Mouse (Mus musculus): Measurements from ENCODE around the gene Ror1.
A peak's percentile ranks its signal among the peaks of the same experiment; 100 is the strongest.

Gene Ror1

GRCm38 (mm10) chr4:100214324-100215215, 119.0 kb downstream of the Ror1 start:
- DNase-seq (ENCODE audit: low read depth) = peak; percentile 21

- no peak for DNase-seq (ENCODE audit: low read depth)
Measured at GRCm38 (mm10) chr4:100216587-100216986, 121.0 kb downstream of the Ror1 start.

DNA sequence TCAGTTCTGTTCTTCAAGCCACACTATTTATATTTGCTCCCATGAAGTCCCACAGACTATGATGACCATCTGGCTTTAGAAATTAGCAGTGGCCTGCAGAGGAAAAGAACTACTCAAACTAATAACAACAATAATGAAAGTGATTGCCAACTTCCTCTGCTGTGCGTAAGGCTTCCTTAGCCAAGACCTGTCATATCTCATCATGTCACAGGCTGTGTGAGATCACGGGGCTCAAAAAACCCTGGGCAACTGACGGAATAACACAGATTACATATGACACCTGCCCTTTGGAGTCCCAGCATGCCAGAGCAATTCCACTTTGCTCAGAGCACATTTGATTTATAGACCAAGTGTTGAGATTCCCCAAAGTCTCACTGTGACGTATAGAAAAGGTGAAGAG, 123.4 kb downstream of the Ror1 start:
- DNase-seq (ENCODE audit: low read depth) = no peak

GRCm38 (mm10) chr4:100219599-100219998, 124.0 kb downstream of the Ror1 start:
- no peak for DNase-seq (ENCODE audit: low read depth)

DNA sequence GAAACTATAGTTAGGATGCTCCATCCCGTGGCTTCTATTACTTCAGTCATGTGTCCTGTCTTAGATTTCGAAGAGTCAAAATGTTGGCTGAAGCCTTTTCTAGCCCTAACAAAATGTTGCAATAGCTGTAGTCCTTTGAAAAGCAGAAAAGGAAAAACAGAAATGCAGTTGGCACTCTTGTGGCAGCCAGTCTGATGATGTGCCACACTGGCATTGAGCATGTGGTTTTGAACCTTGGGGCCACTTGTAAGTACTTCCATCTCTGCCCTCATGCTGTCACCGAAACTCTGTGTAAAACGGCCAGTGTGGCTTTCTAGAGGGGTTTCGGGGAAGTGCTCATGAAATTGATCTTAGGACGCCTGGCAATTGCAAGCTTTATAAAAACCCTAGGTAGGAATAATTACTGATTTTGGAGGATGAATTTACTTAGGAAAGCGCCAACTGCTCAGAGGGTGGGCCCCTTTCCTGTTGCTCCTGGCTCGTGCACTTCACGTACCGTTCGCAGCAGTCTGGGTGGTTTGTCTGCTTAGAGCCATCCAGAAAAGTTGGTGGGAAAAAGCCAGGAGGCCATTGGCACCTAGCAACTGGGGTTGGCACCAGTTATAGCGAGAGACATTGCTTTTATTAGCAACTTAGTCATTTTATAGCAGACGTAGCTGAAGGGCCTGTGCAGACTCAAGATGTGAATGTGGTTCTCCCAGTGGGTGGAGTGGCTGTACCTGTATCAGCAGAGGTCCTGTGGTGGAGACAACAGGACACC, 126.6 kb downstream of the Ror1 start:
- no peak for DNase-seq (ENCODE audit: low read depth)

DNA sequence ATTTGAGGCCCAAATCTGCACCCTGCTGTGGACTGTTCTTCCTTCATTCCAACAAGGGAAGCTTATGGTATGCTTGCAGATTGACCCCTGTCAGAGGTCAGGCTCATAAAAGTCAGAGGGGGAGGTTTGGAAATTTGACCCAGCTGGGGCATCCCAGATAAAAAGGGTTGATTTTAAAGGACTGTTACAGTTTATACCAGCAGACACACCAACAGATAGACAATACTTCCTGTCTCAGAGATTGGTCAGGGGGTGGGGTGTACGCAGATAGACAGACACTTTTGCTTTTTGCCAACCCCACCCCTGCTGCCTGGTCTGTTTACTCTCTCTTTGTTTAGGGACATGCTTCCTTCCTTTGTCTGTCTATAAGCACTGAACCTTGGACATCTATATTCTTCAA, 127.9 kb downstream of the Ror1 start:
- DNase-seq (ENCODE audit: low read depth) = no peak

DNA sequence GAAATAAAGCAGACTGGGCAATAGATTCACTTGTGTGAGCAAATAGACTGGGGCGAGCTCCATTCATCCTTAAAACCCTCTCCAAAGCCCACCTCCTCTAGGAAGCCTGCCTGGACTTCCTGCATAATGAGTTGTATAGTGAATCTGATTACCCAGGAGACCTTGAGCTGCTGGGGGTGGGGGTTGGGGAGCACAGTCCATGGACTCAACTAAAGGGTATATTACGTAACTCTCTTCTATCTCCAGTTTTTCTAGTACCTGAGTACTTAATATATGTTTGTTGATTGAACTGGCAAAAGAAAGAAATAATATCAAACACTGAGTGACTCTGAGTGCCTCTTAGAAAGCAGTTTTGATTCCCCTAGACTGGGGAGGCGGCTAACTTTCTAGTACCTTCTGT, 128.4 kb downstream of the Ror1 start:
- DNase-seq (ENCODE audit: low read depth) = no peak

DNA sequence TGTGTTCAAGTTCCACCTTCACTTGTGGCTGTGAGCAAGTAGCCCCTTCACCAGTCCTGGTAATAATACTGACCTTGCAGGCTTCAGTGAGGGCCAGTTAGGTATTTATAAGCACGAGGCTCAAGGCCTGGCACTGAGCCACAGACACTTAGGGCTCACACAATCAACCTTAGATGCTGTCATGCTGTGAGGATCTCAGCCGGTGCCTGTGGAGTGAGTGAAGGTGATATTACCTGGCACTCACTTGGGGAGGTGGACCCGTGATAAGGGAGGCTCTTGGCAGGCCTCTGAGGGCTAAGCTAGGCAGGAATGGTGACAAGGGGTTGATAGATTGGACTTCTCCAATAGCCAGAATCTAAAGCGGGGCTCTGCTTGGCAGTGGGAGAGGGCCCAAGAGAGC, 131.0 kb downstream of the Ror1 start:
- DNase-seq (ENCODE audit: low read depth) = no peak

DNA sequence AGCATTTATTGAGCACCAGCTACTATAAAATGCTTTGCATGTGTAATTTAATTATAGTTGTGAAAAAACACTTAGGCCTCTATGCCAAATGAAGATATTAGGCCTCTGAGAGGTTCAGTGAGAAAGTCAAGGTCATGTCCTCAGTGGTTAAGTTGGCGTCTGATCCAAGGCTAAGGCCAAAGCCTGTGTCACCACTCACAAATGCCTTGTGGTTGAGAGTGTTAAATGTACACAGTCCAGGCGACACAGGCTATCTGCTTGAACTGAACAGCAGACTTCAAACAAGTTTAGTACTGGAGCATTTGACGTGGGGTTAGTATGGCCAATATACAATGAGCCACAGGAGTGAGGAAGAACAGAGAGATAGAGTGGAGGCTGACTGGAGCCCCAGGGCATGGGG, 132.5 kb downstream of the Ror1 start:
- DNase-seq (ENCODE audit: low read depth) = no peak

GRCm38 (mm10) chr4:100230245-100230644, 134.7 kb downstream of the Ror1 start:
- no peak for DNase-seq (ENCODE audit: low read depth)

- no peak for DNase-seq (ENCODE audit: low read depth)
Measured at GRCm38 (mm10) chr4:100230963-100231362, 135.4 kb downstream of the Ror1 start.

DNA sequence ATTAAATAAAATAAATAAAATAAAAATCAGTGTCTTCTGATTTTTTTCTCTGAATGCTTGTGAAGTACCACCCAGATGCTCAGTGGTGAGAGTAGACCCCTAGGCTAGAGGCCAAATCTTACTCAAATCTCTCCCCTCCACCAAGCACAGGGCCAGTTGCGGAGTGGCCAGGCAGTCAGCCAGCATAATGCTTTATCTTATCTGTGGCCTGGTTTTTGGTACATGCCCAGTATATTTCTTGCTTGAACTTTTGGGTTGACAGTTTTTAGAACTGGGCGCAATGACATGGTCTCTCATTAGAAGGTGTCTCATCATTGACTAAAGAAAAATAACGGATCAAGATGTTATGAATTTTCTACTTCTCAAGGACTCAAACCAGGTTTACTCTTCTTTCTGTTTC, 136.3 kb downstream of the Ror1 start:
- no peak for DNase-seq (ENCODE audit: low read depth)

DNA sequence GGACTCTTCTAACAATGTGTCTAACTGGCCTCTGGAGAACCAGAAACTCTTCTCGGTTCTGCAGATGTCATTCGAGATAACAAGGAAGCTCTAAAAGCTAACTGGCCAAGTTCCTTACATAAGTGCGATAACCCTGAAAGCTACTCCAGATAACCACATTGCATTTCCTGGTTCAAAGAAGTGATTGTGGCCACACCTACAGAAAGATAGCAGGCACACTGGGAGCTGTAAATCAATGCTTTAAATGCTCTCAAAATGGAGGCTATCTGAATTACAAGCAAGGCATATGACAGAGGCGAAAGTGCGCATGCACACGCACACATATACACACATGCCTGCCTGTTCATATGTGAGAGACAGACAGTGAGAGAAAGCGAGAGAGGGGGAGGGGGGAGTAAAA, 136.9 kb downstream of the Ror1 start:
- DNase-seq (ENCODE audit: low read depth) = peak; percentile 15

- no peak for DNase-seq (ENCODE audit: low read depth)
Measured at GRCm38 (mm10) chr4:100233770-100234169, 138.2 kb downstream of the Ror1 start.

DNA sequence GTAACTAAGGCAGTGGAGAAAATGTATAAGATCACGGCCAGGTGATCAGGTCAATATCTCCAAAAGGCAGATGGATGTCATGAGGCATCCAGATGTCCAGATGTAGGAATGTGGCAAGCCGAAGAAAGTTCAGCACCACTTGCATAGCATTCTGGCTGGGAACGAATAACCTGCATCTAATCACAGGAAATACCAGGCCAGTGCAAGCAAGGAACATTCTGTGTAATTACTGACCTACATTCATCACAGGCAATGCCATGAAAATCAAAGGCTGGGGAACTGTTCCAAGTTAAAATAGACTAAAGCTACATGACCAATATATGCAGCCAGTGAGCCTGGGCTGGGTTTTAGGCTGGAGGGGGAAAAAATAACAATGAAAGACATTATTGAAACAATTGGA, 140.7 kb downstream of the Ror1 start:
- no peak for DNase-seq (ENCODE audit: low read depth)

DNA sequence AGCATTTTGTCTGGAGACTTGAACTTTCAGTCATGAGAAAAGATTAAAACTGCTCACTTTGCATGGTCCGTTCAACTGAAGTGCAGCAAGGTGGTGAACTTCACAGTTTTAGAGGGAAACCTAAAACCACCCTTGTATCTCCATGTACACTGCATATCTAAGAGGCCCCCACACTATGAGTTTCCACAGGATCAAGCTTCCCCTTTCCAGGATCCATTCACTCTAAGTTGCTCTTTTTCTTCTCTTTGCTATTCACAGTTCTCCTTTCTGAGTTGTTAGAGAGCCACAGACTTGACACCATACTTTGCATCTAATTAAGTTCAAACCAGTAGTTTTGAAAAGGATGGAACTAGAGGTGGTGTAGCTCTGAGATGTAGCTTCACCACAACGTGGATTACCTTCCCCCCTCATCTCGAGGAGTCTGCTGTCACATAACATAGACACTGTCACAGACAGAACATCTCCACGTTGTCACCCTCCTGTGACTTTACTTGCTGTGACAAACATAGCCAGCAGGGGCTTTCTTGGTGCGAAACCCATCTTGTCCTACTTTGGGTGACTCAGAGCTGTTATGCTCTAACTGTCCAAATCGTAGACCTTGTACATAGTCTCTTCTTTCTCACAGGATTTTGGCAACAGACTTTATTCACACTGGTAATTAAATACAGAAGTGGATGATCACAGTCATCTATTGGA, 146.6 kb downstream of the Ror1 start:
- no peak for DNase-seq (ENCODE audit: low read depth)

DNA sequence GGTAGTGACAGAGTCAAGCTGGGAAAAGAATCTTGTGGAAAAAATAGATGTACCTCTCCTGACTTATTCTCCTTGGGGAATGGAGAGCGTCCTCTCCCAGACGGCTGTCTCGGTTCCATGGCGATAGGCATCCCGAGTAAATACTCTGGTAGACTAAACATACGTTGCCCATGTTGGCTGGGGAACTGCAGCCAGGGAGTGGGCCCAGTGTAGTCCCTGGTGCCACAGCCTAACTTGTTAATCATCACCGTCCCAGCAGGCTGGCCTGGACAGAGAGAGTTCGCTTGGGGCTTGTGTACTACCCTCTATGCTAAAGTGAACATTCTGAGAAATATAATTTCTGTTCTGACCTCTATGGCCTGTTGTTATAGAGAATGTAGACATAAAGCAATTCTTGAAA, 148.7 kb downstream of the Ror1 start:
- no peak for DNase-seq (ENCODE audit: low read depth)

GRCm38 (mm10) chr4:100244701-100245100, 149.1 kb downstream of the Ror1 start:
- DNase-seq (ENCODE audit: low read depth) = no peak

- no peak for DNase-seq (ENCODE audit: low read depth)
Measured at GRCm38 (mm10) chr4:100247826-100248225, 152.2 kb downstream of the Ror1 start.

DNA sequence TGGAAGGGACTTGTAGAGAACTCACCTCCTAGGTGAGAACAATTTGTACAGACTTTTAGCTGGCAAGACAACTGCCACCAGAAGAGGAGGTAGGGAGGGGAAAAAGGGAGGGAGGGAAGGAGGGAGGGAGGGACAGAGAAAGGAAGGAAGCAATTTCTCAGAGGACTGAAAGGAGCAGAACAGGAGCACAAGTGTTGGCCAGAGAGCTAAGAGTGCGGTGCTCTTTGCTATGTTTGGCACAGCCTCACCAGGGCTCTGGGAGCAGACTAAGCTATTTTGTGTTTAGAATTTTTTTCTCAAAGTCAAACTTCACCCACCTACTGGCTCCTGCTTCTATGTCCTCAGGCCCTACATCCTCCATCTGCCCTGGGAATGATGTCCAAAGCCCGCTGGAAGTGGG, 152.7 kb downstream of the Ror1 start:
- DNase-seq (ENCODE audit: low read depth) = no peak

GRCm38 (mm10) chr4:100251270-100251669, 155.7 kb downstream of the Ror1 start:
- no peak for DNase-seq (ENCODE audit: low read depth)

DNA sequence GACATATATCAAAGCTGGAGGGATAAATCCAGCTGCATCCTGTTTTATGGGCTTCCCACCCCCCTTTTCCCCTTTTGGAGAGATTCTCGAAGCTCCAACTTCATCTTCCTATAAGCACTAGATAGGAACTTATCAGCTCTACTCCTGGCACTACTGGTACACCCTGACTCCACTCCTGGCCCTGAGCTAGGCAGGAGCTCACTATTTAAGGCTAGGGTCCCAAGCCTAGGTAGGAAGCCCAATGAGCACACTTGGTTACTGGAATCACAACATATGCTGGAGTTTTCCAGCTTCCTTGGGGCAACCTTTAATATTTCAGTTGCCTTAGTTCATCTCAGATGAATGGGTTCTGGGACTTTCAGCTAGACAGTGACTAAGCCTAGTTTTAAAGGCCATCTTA, 156.5 kb downstream of the Ror1 start:
- DNase-seq (ENCODE audit: low read depth) = no peak

GRCm38 (mm10) chr4:100252646-100253045, 157.1 kb downstream of the Ror1 start:
- DNase-seq (ENCODE audit: low read depth) = no peak

Measured in 416B (cell line).